Mouse (Mus musculus) CH12.LX (cell line): ENCODE measurements around the gene Myod1.
A peak's percentile ranks its signal among the peaks of the same experiment; 100 is the strongest.

Experiments used
- BHLHE40 ChIP-seq: IDR thresholded peaks from 2 replicates; pipeline ENCODE4 v1.6.1; 2011; ENCODE audit warnings: mild to moderate bottlenecking, low read depth, low read length, improper control_type of control experiment
- CTCF ChIP-seq, 2 experiments: IDR thresholded peaks in 1 of 2; conservative IDR thresholded peaks in 1 of 2; 2 replicates each; pipeline ENCODE4 v1.5.1; 2011 to 2012; ENCODE audit warnings: low read depth in 2 of 2, low read length in 2 of 2, improper control_type of control experiment in 1 of 2, inconsistent platforms in 1 of 2, mild to moderate bottlenecking in 1 of 2, moderate library complexity in 1 of 2
- E2F4 ChIP-seq: IDR thresholded peaks from 2 replicates; pipeline ENCODE4 v1.6.1; 2011; ENCODE audit warnings: low read depth, low read length, improper control_type of control experiment; ENCODE audit not compliant: insufficient replicate concordance
- GABPA ChIP-seq: IDR thresholded peaks from 2 replicates; pipeline ENCODE4 v1.6.1; 2012; ENCODE audit warnings: low read depth, low read length, improper control_type of control experiment, inconsistent platforms; ENCODE audit not compliant: insufficient replicate concordance
- MAX ChIP-seq: IDR thresholded peaks from 2 replicates; pipeline ENCODE4 v1.6.1; 2011; ENCODE audit warnings: low read length, improper control_type of control experiment
- POLR2A ChIP-seq: IDR thresholded peaks from 2 replicates; pipeline ENCODE4 v1.6.1; 2011; ENCODE audit warnings: low read depth, mild to moderate bottlenecking, improper control_type of control experiment, low read length
- RCOR1 ChIP-seq: conservative IDR thresholded peaks from 2 replicates; pipeline ENCODE4 v1.6.1; 2012; ENCODE audit warnings: low read depth, mild to moderate bottlenecking, inconsistent platforms, low read length, improper control_type of control experiment

DNA sequence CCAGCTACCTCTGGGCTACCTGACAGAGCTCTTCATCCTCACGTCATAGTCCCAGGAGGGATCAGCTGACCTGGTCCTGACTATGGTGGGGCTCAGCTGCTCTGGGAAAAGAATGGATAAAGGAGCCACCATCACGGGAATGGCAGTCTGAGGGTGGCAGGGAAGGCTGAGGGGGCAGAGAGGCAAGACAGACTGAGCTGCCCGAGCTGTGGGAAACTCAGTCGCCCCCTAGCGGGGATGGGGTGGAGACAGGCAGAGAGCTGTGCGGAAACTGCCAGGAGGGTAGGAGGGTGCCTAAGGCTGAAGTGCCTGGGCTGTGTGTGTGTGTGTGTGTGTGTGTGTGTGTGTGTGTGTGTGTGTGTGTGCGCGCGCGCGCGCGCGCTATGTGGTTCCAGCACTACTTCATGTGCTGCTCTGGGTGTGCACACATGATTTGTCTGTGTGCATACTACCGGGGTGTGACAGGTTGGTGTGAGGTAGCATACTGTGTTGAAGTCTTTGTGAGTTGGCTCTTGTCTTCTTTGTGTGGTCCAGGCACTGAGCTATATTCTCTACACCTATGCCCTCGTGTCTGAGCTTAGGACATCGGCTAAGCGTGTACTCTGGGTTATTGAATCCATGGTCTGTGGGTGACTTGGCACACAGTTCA lies 46.6 kb downstream of the Myod1 start:
- TF ChIP-seq CTCF (conservative IDR thresholded peaks at IDR 0.05 in 1 of 2, IDR thresholded peaks at IDR 0.05 in 1 of 2; ENCODE audit: low read depth in 2 of 2, low read length in 2 of 2): peak; percentile 44 to 83; a peak in 3 of 4 replicates
- no peak for TF ChIP-seq POLR2A
- no peak for TF ChIP-seq RCOR1
- no peak for TF ChIP-seq GABPA
- no peak for TF ChIP-seq BHLHE40
- TF ChIP-seq MAX: no peak
- TF ChIP-seq E2F4: no peak
